Mouse (Mus musculus): Measurements from ENCODE around the gene Ddx39.

Gene Ddx39

GRCm38 (mm10) chr8:83737852-83738562 is 23.0 kb downstream of the Ddx39 start:
- DNase-seq (ENCODE audit: low spot score), result peak; percentile 33

- DNase-seq (ENCODE audit: low spot score), result no peak
Observed at GRCm38 (mm10) chr8:83738949-83739710, 24.2 kb downstream of the Ddx39 start.

- DNase-seq (ENCODE audit: low spot score), result no peak
Observed at GRCm38 (mm10) chr8:83739711-83740468, 24.9 kb downstream of the Ddx39 start.

DNA sequence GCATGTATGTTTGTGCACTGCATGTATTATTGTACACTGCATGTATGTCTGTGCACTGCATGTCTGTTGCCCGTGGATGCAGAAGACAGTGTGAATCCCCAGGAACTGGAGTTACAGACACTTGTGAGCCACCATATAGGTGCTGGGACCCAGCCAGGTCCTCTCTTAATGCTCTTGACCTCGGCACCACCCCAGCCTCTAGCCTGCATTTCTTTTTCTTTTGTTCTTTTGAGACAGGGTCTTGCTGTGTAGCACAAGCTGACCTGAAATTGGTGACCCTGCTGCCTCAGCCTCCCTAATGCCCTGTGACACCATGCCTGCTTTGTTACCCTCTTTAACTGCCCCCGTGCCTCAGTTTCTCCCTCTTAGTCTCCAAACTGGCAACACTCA is 25.6 kb downstream of the Ddx39 start:
- DNase-seq (ENCODE audit: low spot score), result no peak

DNA sequence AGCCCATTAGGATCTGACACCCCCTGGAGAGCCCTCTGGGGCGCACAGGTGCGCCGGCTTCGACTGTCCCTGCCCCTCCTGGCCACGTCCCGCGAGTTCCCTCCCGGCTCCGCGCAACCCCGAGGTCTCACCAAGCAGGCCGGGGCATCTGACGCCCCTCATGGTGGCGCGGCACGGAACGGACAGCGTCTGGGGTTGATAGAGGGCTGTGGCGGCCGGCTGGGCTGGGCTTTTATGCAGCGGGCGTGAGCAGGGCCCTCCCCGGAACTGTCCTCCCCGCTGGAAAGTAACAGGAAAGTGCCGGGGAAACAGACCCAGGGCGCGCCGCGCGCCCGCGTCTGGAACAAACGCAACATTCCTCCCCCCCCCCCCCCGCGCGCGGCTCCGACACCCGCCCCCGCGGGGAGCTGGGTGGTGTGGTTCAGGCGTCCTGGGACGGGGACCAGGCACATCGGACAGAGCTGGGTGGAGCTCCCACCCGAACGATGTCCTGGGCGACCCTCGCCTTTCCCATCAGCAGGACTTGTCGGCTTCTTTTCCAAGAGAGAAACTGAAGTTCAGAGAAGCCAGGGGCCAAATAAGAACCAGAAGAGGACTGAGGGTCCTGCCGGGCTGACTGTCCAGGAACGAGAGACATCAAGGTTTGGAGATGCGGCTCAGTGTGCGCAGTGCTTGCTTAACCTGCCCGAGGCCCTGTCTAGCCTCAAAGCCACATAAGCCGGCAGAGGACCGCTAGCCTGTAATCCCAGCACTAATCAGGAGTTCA is 26.2 kb downstream of the Ddx39 start, which contains the start of gene Adgre5:
Gene Adgre5 (minus strand): TSS at position 351 of the 766 bp plus-strand sequence.
- DNase-seq (ENCODE audit: low spot score), result peak; percentile 58

- DNase-seq (ENCODE audit: low spot score), result no peak
Observed at GRCm38 (mm10) chr8:83741849-83742655, 27.1 kb downstream of the Ddx39 start.

DNA sequence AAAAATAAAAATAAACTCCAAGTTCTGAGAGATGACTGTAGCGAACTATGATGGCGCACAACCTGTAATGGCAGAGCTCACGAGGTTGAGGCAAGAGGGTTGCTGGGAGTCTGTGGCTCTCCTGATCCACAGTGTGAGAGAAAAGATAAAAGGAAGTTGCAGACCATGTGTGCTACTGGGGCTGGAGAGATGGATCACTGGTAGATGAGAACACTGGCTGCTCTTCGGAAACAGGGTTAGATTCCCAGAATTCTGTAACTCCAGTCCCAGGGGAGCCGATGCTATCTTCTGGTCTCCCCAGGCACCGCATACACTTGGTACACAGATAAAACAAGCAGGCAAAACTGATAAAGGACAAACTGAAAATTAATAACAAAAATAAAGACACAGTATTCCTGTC is 28.0 kb downstream of the Ddx39 start:
- no peak for DNase-seq (ENCODE audit: low spot score)

DNA sequence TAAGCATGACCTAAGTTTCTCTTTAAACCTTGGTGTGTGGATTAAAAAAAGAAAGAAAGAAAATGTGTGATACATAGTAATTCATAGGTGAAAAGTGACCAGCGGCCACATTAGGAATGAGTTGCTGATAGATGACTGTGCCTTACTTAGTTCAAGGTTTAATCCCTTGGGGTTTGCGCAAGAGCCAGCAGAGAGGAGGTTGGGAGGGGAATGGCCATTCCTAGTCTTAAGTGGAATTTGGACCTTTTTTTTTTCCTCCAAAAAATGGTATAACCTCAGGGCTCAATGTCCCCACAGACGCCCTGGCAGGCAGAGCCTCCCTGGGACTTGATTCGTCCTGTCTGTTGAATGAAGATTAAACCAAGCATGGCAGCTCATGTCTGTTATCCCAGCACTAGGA is 29.1 kb downstream of the Ddx39 start:
- DNase-seq (ENCODE audit: low spot score), result no peak

GRCm38 (mm10) chr8:83747661-83748346 is 32.8 kb downstream of the Ddx39 start:
- DNase-seq (ENCODE audit: low spot score), result no peak

DNA sequence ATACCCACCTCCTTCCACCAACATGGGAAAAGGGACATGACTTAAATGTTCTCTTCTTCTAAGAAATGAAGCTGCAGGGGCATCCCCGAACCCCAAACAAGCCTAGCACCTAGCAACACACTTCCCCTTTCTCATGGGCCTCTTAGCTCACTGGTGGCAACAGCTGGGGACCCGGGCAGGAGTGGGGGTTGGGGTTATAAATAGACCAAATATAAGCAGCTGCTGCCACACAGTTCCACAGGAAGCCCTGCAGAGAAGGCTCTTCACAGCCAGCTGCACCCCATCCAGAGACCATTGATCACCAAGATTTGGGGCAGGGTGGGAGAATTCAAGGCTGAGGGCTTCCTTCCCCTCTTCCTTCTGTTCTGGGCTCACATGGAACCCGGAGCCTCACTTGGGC is 33.7 kb downstream of the Ddx39 start:
- no peak for DNase-seq (ENCODE audit: low spot score)

- no peak for DNase-seq (ENCODE audit: low spot score)
Observed at GRCm38 (mm10) chr8:83749265-83749664, 34.3 kb downstream of the Ddx39 start.

GRCm38 (mm10) chr8:83754149-83754548 is 39.2 kb downstream of the Ddx39 start:
- no peak for DNase-seq (ENCODE audit: low spot score)

GRCm38 (mm10) chr8:83756273-83756672 is 41.3 kb downstream of the Ddx39 start:
- no peak for DNase-seq (ENCODE audit: low spot score)

DNA sequence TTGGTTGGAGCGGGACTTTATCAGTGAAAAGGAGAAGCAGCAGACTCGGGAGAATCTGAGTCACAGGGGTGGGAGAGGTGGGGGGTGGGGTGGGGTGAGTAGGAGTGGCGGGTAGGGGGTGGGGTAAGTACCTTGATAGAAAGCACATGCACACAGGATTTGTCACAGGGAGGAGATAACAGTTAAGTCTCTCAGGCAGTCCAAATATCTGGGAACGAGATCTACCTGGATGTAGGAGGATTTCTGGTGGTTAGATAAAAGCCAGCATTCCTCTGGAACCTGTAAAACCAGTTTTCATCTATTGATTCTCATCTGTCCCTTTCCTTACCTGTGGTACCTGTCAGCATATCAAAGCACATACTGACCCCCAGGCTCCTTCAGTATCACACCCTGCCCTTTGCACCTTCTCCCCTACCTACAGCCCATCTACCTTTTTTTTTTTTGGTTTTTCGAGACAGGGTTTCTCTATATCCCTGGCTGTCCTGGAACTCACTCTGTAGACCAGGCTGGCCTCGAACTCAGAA is 42.2 kb downstream of the Ddx39 start:
- no peak for DNase-seq (ENCODE audit: low spot score)

DNA sequence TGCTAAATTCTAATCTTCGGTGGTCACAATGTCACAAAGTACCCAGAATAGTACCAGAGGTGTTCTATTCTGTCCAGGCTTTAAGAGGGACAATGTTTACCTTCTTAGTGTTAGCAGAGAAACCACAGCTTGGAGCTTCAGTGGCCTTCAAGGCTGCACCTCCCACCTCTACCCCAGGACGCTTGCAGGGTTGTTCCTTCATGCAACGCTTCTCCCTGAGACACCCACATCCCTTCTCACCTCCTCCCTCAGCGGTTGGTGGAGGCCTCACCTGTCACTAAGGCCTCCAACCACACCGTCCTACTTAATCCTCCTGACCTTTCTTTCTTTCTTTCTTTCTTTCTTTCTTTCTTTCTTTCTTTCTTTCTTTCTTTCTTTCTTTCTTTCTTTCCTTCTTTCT is 43.3 kb downstream of the Ddx39 start:
- no peak for DNase-seq (ENCODE audit: low spot score)

DNA sequence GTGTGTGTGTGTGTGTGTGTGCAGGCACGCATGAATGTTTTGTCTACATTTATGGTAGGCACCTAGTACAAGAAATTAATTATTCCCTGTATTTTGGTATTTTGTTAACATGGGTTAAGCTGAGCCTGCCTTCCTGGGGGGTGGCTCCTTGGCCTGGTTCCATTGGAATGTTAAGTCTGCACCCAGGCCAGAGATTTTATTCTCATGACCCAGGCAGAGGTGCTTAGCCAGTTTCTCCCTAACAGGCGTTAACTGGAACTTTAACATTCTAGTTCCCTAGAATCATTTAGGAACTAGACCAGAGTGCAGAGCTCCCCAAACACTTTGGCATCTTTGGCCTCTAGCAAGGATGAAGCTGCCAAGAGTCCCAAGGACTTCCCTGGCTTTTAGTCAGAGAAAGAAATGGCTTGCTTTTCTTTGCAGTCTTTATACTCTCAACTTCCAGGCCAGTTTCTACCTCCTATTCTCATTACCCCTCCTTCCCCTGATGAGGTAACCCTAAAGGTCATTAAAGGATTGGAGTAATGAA is 44.3 kb downstream of the Ddx39 start:
- DNase-seq (ENCODE audit: low spot score), result no peak

DNA sequence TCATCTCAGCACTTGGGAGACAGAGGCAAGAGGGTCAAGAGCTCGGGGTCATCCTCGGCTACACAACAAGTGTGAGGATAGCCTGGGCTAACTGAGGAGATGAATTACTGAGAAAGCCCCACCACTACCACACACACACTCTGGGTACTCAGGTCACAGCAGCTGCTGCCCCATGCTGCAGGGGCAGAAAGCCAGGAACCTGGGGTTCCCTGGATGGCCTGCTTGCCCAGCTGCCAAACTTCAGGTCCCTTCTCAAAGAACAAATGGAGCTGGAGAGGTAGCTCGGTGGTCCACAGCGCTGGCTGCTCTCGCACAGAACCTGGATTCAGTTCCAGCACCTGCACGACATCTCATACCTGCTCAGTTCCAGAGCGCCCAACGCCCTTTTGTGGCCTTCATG is 49.1 kb downstream of the Ddx39 start:
- no peak for DNase-seq (ENCODE audit: low spot score)

GRCm38 (mm10) chr8:83764717-83765116 is 49.7 kb downstream of the Ddx39 start:
- no peak for DNase-seq (ENCODE audit: low spot score)

- no peak for DNase-seq (ENCODE audit: low spot score)
Observed at GRCm38 (mm10) chr8:83765663-83766062, 50.7 kb downstream of the Ddx39 start.

GRCm38 (mm10) chr8:83767442-83767841 is 52.5 kb downstream of the Ddx39 start:
- DNase-seq (ENCODE audit: low spot score), result no peak
